Mouse (Mus musculus): Measurements from ENCODE around the gene Papln. TPM values are rescaled to one million over a fixed set of nuclear protein-coding genes. Genes with fewer than 3 reads are reported as not detected.

Papln gene
- polyA plus RNA-seq (2011; ENCODE audit: insufficient read length, low read depth, missing spikeins): 0.21 and 0.42 TPM in 2 replicates

DNA sequence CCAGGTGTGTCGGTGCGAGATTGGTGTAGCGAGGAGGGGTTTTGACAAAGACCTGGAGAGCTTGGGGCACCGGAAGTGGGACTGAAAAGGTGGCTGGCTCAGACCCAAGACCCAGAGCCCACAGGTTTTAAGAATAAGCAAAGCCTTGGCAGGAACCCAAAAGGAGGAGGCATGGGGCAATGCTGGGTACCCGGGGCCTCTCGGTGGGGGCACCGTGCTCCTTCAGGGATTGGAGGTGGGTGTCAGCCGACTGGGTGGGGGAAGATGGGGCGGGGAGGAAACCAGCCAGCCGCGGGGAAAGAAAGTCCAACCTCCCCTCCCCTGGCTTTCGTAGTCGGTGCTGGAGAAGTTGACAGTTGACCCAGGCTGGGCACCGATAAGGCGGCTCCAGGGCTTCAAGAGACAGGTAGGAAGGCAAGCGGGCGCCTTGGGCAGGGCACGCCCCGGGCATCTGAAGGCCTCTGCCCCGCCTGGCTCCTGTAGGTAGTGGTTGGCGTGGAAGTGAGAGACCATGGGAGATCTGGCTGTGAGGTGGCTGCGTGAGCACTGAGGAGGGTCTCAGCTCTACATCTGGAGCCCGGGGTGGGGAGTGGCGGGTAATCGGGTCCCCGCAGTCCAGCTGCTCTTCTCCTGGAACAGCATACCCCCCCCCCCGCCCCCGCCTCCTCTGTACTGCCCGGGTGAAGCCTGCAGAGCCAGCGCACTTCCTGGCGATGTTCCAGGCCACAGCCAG is at the start of gene Papln:
TSS of gene Papln (plus strand) at position 324 of the 733 bp plus-strand sequence.
- Histone ChIP-seq H3K27ac (ENCODE audit: insufficient read depth, low read length) (no peak within 1 kb of the TSS), H3K4me1 (ENCODE audit: control insufficient read depth, insufficient read depth, low read length) (no peaks in the 10 kb centered on the region), H3K4me3 (ENCODE audit: insufficient read depth, low read length) (no peak within 1 kb of the TSS)
- TF ChIP-seq POLR2A (IDR thresholded peaks at IDR 0.05; ENCODE audit: low read depth, low read length): no peak

DNA sequence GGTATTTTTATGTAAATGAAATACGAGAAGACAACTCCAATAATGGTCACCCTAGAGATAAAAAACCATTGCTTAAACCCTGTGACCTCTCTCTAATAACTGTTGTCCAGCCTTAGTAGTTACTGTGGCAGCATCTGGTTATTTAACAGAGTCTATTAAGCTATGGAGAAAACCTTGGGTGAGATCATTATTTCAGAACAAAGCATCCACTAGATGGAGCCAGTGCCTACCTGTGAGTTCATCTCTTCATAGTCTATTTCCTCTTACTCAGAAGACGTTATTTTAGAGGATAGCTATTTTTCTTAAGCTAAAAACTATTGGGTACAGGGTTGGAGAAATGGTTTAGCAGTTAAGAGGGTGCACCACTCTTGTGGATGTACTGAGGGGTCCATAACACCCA is 49.7 kb upstream of the Papln start:
- H3K4me3 ChIP-seq (ENCODE audit: insufficient read depth, low read length): no peak overlapping the region
- no peak overlapping the region for H3K27ac ChIP-seq (ENCODE audit: insufficient read depth, low read length)
- TF ChIP-seq POLR2A (IDR thresholded peaks at IDR 0.05; ENCODE audit: low read depth, low read length) (no peak), CTCF (IDR thresholded peaks at IDR 0.05; ENCODE audit: borderline replicate concordance, insufficient read depth, low read length) (no peak)
- no peaks in the 10 kb centered on the region for H3K4me1 ChIP-seq (ENCODE audit: control insufficient read depth, insufficient read depth, low read length)

DNA sequence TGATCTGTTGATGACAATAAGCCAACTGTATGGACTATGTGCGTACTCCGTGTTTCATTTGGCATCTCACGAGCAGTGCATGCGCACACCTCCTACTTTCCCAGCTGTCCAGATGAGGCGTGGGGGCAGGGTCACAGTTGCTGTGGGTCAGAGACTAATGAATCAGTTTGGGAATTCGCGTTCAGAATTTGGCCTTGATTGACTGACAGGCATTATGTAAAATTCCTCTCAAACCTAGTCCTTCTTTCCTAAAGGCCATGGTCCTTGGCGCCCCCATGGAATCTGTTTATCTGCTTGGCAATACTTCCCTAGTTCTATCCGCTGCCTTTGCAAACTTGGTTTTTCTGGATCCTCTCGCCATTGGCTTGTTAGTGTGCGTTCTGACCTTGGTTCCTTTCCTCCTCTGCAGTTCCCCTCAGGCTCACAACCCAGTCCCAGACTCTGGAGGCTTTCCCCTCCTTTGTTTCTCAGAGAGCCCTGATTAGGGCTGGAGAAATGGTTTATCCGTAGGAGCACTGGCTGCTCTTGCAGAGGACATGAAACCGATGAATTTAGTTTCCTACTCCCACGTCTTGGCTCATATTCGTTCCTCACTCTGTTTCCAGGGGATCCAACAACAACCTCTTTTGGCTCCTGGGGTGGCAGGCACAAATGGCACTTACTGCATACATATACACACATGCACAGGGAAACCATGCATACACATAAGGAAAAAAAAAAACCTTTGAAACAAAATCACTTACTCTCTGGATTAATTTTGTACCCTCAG is 46.8 kb upstream of the Papln start:
- no peaks in the 10 kb centered on the region for H3K4me1 ChIP-seq (ENCODE audit: control insufficient read depth, insufficient read depth, low read length)
- no peak for TF ChIP-seq CTCF (IDR thresholded peaks at IDR 0.05; ENCODE audit: borderline replicate concordance, insufficient read depth, low read length)
- TF ChIP-seq POLR2A (IDR thresholded peaks at IDR 0.05; ENCODE audit: low read depth, low read length): no peak
- no peak overlapping the region for H3K4me3 ChIP-seq (ENCODE audit: insufficient read depth, low read length)
- H3K27ac ChIP-seq (ENCODE audit: insufficient read depth, low read length): no peak overlapping the region

DNA sequence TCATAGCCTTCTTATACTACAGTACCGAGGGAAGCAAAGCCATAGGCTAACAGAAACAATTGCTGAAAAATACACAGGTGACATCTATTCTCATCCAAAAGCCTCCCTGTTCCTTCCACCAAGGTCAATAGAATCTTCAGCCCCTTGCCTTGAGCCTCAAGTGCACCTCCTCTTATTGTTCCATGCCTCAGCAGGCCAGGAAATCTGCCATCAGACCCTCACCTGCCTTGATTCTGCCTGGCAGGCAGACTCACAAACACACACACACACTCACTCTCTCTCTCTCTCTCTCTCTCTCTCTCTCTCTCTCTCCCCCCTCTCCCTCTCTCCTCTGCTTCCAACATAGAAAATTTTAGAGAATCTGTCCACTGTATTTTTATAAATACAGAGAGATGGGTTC is 44.0 kb upstream of the Papln start:
- Histone ChIP-seq H3K4me3 (ENCODE audit: insufficient read depth, low read length) (no peak overlapping the region), H3K4me1 (ENCODE audit: control insufficient read depth, insufficient read depth, low read length) (no peaks in the 10 kb centered on the region), H3K27ac (ENCODE audit: insufficient read depth, low read length) (no peak overlapping the region)
- TF ChIP-seq CTCF (IDR thresholded peaks at IDR 0.05; ENCODE audit: borderline replicate concordance, insufficient read depth, low read length) (no peak), POLR2A (IDR thresholded peaks at IDR 0.05; ENCODE audit: low read depth, low read length) (no peak)

DNA sequence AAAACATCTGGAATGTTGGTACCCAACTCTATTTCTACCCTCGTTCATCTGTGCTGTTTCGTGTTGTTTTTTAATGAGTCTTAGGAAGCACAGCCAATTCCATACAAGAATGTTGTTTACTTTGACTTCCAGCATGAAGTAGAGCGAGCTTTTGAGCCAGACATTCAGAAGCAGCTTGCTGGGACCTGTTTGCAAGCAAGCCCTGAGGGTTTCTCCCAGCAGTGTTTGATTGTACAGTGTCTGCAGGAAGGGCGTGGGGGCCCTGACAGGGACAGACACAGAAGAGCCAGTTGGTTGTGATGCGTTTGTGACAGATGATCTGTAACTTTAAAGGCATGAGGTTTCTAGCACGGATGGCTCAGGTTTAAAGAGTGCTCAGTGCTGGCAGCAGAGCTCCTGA is 42.2 kb upstream of the Papln start:
- TF ChIP-seq POLR2A (IDR thresholded peaks at IDR 0.05; ENCODE audit: low read depth, low read length) (no peak), CTCF (IDR thresholded peaks at IDR 0.05; ENCODE audit: borderline replicate concordance, insufficient read depth, low read length) (no peak)
- Histone ChIP-seq H3K27ac (ENCODE audit: insufficient read depth, low read length) (no peak overlapping the region), H3K4me3 (ENCODE audit: insufficient read depth, low read length) (no peak overlapping the region), H3K4me1 (ENCODE audit: control insufficient read depth, insufficient read depth, low read length) (no peaks in the 10 kb centered on the region)

DNA sequence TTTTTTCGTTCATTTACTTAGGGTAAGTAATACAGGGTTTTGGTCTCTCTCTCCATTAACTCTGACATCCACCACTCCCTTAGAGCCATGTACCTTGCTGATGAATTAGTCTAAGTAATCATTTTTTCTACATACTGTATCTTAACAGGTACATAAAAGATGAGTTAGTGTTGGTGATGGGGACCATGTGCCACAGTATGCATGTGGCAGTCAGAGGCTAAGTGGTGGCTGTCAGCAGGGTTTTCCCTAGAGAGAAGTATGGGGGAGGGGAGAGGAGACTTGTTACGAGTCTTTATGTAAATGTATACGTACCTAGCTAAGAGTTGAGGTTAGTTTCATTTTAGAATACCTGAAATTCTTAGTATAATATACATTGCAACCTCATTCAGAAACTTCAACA is 40.4 kb upstream of the Papln start:
- no peak overlapping the region for H3K27ac ChIP-seq (ENCODE audit: insufficient read depth, low read length)
- TF ChIP-seq CTCF (IDR thresholded peaks at IDR 0.05; ENCODE audit: borderline replicate concordance, insufficient read depth, low read length) (no peak), POLR2A (IDR thresholded peaks at IDR 0.05; ENCODE audit: low read depth, low read length) (no peak)
- H3K4me3 ChIP-seq (ENCODE audit: insufficient read depth, low read length): no peak overlapping the region
- no peaks in the 10 kb centered on the region for H3K4me1 ChIP-seq (ENCODE audit: control insufficient read depth, insufficient read depth, low read length)

DNA sequence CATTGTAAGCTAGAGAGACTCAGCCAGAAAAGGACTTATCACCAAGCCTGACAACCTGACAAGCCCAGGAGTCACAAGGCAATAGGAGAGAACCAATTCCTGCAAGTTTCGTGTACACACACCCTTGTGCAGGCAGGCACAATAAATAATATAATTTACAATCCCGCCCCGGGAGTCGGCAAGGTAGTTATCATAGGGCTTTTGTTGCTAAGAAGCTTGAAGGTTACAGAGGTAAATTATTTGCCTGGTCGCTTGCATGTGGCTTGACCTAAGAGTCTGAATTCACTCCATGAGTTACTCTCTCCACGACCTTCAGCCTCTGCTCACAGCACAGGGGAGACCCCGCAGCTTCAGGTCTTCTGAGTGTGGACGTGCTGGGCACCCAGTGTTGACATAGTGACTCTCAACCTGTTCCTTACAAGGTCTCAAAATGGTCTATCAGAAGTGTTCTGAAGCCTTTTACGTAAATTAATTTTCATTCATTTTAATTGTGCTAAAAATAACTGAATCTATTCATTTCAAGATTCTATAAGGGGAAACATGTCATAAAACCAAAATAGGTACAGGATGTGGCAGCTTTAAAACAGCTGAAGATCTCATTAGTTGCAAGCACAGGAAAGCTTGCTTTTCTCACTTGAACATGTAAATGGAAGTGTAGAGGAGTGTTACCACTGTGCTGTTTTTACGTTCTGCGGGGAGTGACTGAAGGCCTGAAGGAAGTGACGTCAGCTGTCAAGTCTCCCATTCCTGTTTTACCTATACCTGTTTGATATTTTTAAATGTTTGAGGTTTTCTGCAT is 36.7 kb upstream of the Papln start:
- Histone ChIP-seq H3K27ac (ENCODE audit: insufficient read depth, low read length) (no peak overlapping the region), H3K4me1 (ENCODE audit: control insufficient read depth, insufficient read depth, low read length) (no peaks in the 10 kb centered on the region), H3K4me3 (ENCODE audit: insufficient read depth, low read length) (no peak overlapping the region)
- TF ChIP-seq CTCF (IDR thresholded peaks at IDR 0.05; ENCODE audit: borderline replicate concordance, insufficient read depth, low read length): no peak
- no peak for TF ChIP-seq POLR2A (IDR thresholded peaks at IDR 0.05; ENCODE audit: low read depth, low read length)

DNA sequence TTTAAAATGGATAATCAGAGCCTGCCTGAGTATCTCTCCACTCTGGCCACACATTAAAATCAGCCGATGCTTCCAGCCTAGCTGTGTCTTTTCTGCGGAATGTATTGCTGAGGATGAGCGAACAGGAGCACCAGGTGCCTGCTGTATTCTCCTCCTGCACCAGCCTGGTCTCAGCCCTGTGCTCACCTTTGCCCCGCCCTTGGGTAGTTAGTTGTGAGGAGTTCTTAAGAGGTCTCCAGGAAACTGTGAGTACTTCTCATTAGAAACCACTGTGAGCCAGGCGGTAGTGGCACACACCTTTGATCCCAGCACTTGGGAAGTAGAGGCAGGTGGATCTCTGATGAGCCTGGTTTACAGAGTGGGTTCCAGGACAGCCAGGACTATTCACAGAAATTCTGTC is 31.2 kb upstream of the Papln start:
- TF ChIP-seq POLR2A (IDR thresholded peaks at IDR 0.05; ENCODE audit: low read depth, low read length): no peak
- TF ChIP-seq CTCF (IDR thresholded peaks at IDR 0.05; ENCODE audit: borderline replicate concordance, insufficient read depth, low read length): no peak
- no peak overlapping the region for H3K27ac ChIP-seq (ENCODE audit: insufficient read depth, low read length)
- no peak overlapping the region for H3K4me3 ChIP-seq (ENCODE audit: insufficient read depth, low read length)
- H3K4me1 ChIP-seq (ENCODE audit: control insufficient read depth, insufficient read depth, low read length): no peaks in the 10 kb centered on the region

DNA sequence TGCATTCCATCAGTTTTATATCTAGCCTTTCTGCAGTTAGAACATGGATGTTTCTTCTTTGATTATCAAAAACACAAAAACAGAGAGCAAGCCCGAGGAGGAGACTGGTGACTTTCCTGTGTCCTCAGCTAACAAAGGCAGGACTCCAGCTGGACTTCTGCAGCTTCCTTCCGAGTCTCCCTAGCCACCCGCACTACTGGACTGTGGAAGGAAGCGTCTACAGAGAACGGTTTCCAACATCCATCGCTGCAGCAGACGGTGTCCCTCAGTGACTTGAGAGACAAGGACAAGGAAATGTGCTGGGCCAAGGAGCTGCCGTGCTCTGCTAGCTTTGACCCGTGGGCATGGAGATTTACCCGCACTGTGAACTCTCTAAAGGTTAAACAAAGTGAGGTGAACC is 29.4 kb upstream of the Papln start:
- TF ChIP-seq CTCF (IDR thresholded peaks at IDR 0.05; ENCODE audit: borderline replicate concordance, insufficient read depth, low read length) (no peak), POLR2A (IDR thresholded peaks at IDR 0.05; ENCODE audit: low read depth, low read length) (no peak)
- no peak overlapping the region for H3K4me3 ChIP-seq (ENCODE audit: insufficient read depth, low read length)
- no peak overlapping the region for H3K27ac ChIP-seq (ENCODE audit: insufficient read depth, low read length)
- no peaks in the 10 kb centered on the region for H3K4me1 ChIP-seq (ENCODE audit: control insufficient read depth, insufficient read depth, low read length)
